Mouse (Mus musculus): Measurements from ENCODE around the gene Brd3.

Brd3 gene

DNA sequence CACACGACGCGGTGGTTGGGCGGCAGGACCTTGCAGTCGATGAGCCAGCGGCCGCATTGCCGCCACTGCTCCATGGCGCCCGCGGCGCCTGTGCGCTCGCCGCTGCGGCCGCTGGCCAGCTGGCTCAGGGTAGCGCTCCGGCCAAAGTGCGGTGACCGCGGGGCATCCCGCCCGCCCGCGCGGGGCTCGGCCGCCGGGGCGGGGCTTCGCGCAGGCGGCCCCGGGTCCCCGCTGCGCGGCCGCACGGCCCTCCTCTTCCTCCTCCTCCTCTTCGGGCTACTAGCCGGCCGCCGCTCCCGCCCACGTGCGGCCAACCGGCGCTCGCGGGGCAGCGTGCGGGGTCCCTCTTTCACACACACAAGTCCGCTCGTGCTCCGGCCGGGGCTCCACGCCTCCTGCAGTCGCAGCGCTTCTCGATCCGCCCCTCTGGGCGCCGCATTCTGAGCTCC, 81.0 kb downstream of the Brd3 start:
- DNase-seq (ENCODE audit: low spot score) = peak; percentile 76

DNA sequence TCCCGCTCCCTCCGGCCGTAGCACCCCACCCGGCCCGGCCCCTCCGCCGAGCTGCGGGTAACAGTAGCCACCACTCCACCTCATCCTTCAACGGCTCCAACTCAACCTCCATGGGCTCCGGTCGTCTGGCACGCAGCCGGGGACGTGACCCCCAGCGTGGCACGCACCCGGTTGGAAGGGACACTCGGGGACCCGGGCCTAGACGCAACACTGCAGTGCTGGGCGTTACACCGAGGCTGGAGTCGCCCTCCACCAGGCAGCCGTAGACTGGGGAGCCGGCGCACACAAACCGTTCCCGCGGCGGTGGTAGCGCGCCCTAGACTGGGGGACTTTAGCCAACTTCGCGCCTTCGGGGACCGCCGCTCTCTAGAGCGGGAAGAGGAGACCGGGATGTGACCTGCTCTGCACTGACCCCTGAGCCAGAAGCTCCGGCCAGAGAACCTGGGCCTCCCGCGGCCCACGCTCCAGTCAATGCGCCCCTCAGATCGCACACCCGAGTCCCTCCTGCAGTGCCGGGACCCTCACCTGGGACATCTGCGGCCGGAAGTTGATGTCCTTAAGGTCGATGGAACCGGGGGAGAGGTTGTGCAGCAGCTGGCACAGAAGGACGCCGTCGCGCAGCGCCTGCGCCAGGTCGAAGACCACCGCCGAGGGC, 81.6 kb downstream of the Brd3 start:
- peak; percentile 49 for DNase-seq (ENCODE audit: low spot score)

- DNase-seq (ENCODE audit: low spot score) = peak; percentile 81
Observed at GRCm38 (mm10) chr2:27425161-27425611, 82.3 kb downstream of the Brd3 start.

DNA sequence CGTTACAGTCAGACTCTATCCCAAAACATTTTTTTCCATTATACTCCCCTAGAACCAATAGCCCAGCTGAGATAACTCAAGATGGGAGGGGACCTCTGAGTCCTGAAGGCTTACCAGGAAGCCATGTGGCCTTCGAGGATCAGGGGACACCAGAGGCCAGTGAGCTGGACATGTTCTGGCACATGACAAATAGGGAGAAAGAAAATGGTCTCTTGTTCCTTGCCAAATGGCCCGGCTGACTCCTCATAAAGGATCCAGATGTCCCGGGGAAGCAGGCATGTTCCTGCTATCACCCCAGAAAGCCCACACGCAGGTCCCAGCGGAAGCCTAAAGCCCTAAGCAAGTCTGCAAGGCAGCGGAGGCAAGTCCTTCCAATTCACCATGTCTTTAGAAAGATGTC, 83.9 kb downstream of the Brd3 start:
- DNase-seq (ENCODE audit: low spot score) = no peak

GRCm38 (mm10) chr2:27421293-27422068, 86.0 kb downstream of the Brd3 start:
- no peak for DNase-seq (ENCODE audit: low spot score)

- DNase-seq (ENCODE audit: low spot score) = no peak
Observed at GRCm38 (mm10) chr2:27418577-27419070, 88.8 kb downstream of the Brd3 start.

DNA sequence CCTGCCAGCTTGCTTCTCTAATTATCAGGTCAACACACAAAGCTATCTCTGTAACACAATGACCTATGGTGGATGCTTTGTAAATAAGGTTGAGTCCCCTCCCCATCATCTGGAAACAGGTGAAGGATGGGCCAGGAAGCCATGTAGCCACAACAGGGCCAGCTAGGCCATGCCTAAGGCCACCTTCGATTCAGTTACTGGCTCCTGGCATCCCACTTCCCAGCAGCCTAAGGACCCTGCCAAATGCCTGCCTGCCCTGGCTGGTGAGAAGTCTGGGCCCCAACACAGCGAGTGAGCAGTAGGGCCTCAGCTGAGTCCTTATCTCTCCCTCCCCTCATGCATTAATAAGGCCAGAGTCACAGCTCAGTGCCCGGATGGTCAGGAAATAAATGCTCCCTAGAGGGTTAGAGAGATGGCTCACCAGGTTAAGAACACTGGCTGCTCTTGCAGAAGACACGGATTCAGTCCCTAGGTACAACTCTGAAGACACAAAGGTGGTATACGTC, 89.8 kb downstream of the Brd3 start:
- no peak for DNase-seq (ENCODE audit: low spot score)

- no peak for DNase-seq (ENCODE audit: low spot score)
Observed at GRCm38 (mm10) chr2:27416425-27416824, 91.0 kb downstream of the Brd3 start.

- DNase-seq (ENCODE audit: low spot score) = no peak
Observed at GRCm38 (mm10) chr2:27415060-27415783, 92.2 kb downstream of the Brd3 start.

DNA sequence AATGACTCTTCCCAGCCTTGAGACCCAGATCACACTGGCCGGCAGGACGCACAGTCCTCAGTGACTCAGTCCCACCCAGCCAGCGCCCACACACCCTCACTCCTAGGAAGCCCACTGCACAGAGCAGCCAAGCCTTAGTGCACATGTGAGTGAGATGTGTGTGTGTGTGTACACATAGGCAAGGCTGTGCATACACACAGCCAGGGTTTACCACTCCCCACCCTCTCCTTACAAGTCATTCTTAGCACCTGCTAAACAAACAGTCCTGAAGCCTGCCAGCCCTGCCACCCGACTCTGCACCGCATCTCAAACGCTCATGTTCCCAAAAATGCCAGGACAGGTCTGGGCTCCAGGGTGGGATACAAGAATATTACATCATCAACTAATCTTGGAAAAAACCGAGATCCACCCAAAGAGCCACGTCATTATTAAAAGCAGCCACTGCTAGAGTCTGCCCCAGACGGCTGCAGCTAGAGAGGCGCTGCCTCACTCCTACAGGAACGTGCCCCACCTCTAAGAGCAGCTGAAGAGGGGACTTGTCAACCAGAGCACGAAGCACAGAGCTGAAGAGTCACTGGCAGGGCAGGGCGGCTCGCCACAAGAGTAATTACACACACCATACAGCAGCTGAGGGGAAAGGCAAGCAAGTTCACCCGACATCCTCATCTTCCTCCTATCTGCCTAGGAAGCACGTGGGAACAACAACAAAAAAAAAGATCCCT, 93.4 kb downstream of the Brd3 start:
- DNase-seq (ENCODE audit: low spot score) = peak; percentile 60

GRCm38 (mm10) chr2:27413582-27413935, 93.9 kb downstream of the Brd3 start:
- peak; percentile 41 for DNase-seq (ENCODE audit: low spot score)

DNA sequence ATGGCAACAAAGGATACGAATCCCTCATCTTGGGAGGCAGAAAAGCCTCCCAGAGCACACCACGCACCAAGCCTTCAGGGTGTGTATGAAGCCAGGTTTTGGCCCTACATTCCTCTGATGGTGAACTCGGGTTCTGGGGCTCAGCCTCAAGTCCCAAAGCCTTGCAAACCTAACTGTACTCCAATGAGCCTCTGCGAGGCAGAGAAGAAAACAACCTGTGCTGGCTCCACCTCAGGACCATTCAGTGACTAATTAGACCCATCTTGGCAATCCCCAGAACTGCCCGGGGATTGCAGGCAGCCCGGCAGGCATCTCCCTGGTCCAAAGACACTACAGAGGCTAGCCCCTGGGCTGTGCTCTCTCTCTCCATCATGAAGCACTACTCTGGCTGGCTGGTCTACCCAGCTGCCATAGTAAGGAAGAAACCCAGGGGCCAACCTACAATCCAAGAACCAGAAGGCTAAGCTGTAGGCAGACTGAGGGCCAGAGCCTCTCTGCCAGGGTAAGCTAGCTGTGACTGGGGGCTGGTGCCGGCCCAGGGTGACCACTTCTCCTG, 95.1 kb downstream of the Brd3 start:
- DNase-seq (ENCODE audit: low spot score) = peak; percentile 37

- DNase-seq (ENCODE audit: low spot score) = peak; percentile 60
Observed at GRCm38 (mm10) chr2:27411688-27412174, 95.7 kb downstream of the Brd3 start.

GRCm38 (mm10) chr2:27410518-27411140, 96.8 kb downstream of the Brd3 start:
- DNase-seq (ENCODE audit: low spot score) = no peak

GRCm38 (mm10) chr2:27408194-27408593, 99.3 kb downstream of the Brd3 start:
- no peak for DNase-seq (ENCODE audit: low spot score)

GRCm38 (mm10) chr2:27406928-27407327, 100.5 kb downstream of the Brd3 start:
- no peak for DNase-seq (ENCODE audit: low spot score)

DNA sequence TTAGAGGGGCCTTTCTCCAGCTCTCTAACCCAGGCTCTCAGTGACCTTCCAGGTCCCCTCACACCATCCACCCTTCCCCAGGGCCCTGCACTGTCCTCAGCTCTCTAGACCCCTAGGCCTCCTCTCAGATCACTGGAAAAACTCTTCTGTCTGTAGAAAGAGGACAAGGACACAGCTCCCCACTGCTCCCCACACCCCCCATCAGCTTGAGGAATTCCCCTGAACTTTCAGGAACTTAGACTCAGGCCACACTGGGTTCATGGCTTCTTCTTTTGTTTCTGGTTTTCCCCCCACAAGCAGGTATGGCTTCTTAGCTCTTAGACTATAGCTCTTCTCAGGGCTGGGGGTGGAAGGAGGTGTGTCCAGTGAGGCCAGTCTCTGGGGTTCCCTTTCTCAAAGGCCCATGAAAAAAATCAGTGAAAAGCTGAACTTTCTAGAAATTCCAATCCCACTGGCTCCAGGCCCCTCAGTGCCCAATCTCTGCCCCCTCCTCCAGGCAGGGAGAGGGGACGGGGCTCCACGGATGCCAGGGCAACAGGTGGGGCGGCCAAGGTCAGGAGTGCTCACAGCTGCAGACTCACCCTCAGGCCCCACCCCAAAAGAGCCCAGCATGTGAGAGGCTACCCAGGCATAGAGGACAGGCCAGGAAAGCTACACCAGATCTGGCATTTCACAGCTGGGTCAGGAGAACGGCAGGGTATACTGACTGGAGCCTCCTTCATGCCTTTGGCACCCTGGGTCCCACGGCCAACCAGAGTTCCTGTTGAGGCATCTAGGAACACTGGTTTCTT, 102.2 kb downstream of the Brd3 start:
- no peak for DNase-seq (ENCODE audit: low spot score)

- no peak for DNase-seq (ENCODE audit: low spot score)
Observed at GRCm38 (mm10) chr2:27404375-27405093, 102.9 kb downstream of the Brd3 start.

DNA sequence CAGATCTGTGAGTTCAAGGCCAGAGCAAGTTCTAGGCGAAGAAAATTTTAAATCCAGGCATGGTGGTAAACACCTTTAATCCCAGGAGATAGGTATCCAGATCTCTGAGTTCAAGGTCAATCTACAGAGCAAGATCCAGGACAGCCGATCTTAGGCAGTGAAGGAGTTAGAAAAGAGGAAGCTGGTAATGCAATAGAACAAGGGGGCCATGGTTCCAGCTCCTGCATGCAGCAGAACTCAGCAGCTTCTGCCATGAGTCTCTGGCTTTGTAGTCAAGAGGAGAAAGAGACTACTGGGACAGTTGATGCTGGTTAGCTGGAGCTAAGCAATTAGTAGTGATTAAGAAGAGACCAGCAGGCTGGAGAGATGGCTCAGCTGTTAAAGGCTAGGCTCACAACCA, 105.9 kb downstream of the Brd3 start:
- DNase-seq (ENCODE audit: low spot score) = no peak

Measured in embryo, embryonic 10 days (tissue).